Mouse (Mus musculus) regulatory T cell (primary cell): ENCODE results near the gene Ctcf.

Experiments
- in situ Hi-C: fragments of 300-600 bp; cut with MboI, MseI; formaldehyde crosslinking; loops from one replicate; pipeline ENCODE4 v1.15.1; 2025; ENCODE audit warnings: high pct_unique_total_duplicates

Ctcf gene

GRCm38 (mm10) chr8:105700566-105700965 is 64.2 kb downstream of the Ctcf start:
- in situ Hi-C loops: no loop called here

- in situ Hi-C loops: no loop called here
Measured at GRCm38 (mm10) chr8:105700966-105701824, 64.8 kb downstream of the Ctcf start, which contains the start of the genes Acd and Pard6a. Gene Acd (minus strand): TSS chr8:105701102. Gene Pard6a (plus strand): TSS chr8:105701148.

- in situ Hi-C loops: no loop called here
Measured at GRCm38 (mm10) chr8:105702001-105702401, 65.6 kb downstream of the Ctcf start.

GRCm38 (mm10) chr8:105702731-105703415 is 66.5 kb downstream of the Ctcf start:
- in situ Hi-C loops: no loop called here

GRCm38 (mm10) chr8:105704146-105704812 is 67.9 kb downstream of the Ctcf start:
- in situ Hi-C loops: no loop called here

GRCm38 (mm10) chr8:105704955-105705354 is 68.6 kb downstream of the Ctcf start:
- in situ Hi-C loops: no loop called here

GRCm38 (mm10) chr8:105706426-105706825 is 70.1 kb downstream of the Ctcf start:
- in situ Hi-C loops: no loop called here

GRCm38 (mm10) chr8:105707498-105708403 is 71.4 kb downstream of the Ctcf start, which contains the start of the genes 4933405L10Rik and Enkd1:
Gene 4933405L10Rik (plus strand): TSS chr8:105707655.
Gene Enkd1 (minus strand): TSS chr8:105708210.
- in situ Hi-C loops: no loop called here

- in situ Hi-C loops: no loop called here
Measured at GRCm38 (mm10) chr8:105708675-105709074, 72.3 kb downstream of the Ctcf start.

- in situ Hi-C loops: no loop called here
Measured at GRCm38 (mm10) chr8:105709317-105709716, 72.9 kb downstream of the Ctcf start.

GRCm38 (mm10) chr8:105712286-105712685 is 75.9 kb downstream of the Ctcf start:
- in situ Hi-C loops: loop anchor here (5.0 kb wide), 1 partner anchor 215 kb away; no protein-coding TSS in a partner anchor

GRCm38 (mm10) chr8:105714139-105714538 is 77.8 kb downstream of the Ctcf start:
- in situ Hi-C loops: loop anchor here (5.0 kb wide), 1 partner anchor 213 kb away; no protein-coding TSS in a partner anchor

- in situ Hi-C loops: no loop called here
Measured at GRCm38 (mm10) chr8:105715042-105715441, 78.7 kb downstream of the Ctcf start.

GRCm38 (mm10) chr8:105716302-105716945 is 80.1 kb downstream of the Ctcf start:
- in situ Hi-C loops: no loop called here

- in situ Hi-C loops: loop anchor here (5.0 kb wide), 1 partner anchor 63 kb away; no protein-coding TSS in a partner anchor
Measured at GRCm38 (mm10) chr8:105719637-105720036, 83.3 kb downstream of the Ctcf start.

- in situ Hi-C loops: loop anchor here (5.0 kb wide), 1 partner anchor 59 kb away; no protein-coding TSS in a partner anchor
Measured at GRCm38 (mm10) chr8:105722861-105723260, 86.5 kb downstream of the Ctcf start.

- in situ Hi-C loops: no loop called here
Measured at GRCm38 (mm10) chr8:105725726-105726125, 89.4 kb downstream of the Ctcf start.

- in situ Hi-C loops: no loop called here
Measured at GRCm38 (mm10) chr8:105727397-105728124, 91.2 kb downstream of the Ctcf start.

- in situ Hi-C loops: no loop called here
Measured at GRCm38 (mm10) chr8:105732186-105732585, 95.8 kb downstream of the Ctcf start.
